Mouse (Mus musculus) forebrain, embryonic 12.5 days (tissue): ENCODE measurements at regions not wholly inside any gene's neighbourhood (a gene's known extent, or its start where the extent isn't known, plus 50 kb on each side); places are given as distances from the start of the nearest gene placed in this dataset.

Source experiments
- ATAC-seq: fragments of 200-750 bp; cut with Nextera tagmentation; 2 replicates; pipeline ENCODE4 v1.8.0; 2017; ENCODE audit warnings: moderate TSS enrichment; ENCODE audit not compliant: low FRiP score
- H3K27ac ChIP-seq: fragments of 300-500 bp; sonication (generic); 2 replicates; pipeline ENCODE4 v1.5.1; 2016; ENCODE audit warnings: mild to moderate bottlenecking
- H3K27me3 ChIP-seq: fragments of 300-500 bp; sonication (generic); 2 replicates; pipeline ENCODE4 v1.6.1; 2016; ENCODE audit warnings: mild to moderate bottlenecking
- H3K36me3 ChIP-seq: fragments of 300-500 bp; sonication (generic); replicated peaks from 2 replicates; pipeline ENCODE4 v1.6.1; 2016; ENCODE audit warnings: mild to moderate bottlenecking
- H3K4me1 ChIP-seq: fragments of 300-500 bp; sonication (generic); 2 replicates; pipeline ENCODE4 v1.6.1; 2016
- H3K4me2 ChIP-seq: fragments of 300-500 bp; sonication (generic); 2 replicates; pipeline ENCODE4 v1.6.1; 2016; ENCODE audit warnings: mild to moderate bottlenecking, moderate library complexity
- H3K4me3 ChIP-seq: fragments of 300-500 bp; sonication (generic); replicated peaks from 2 replicates; pipeline ENCODE4 v1.5.1; 2016; ENCODE audit warnings: mild to moderate bottlenecking
- H3K9ac ChIP-seq: fragments of 300-500 bp; sonication (generic); 2 replicates; pipeline ENCODE4 v1.6.1; 2016; ENCODE audit warnings: mild to moderate bottlenecking
- H3K9me3 ChIP-seq: fragments of 300-500 bp; sonication (generic); 2 replicates; pipeline ENCODE4 v1.6.1; 2016
- WGBS: fragments of 180-500 bp; shearing (Covaris S2); methylation state at CpG from one replicate; pipeline ENCODE4 v1.1.7; 2016; 5-methylcytosine and 5-hydroxymethylcytosine counted together

DNA sequence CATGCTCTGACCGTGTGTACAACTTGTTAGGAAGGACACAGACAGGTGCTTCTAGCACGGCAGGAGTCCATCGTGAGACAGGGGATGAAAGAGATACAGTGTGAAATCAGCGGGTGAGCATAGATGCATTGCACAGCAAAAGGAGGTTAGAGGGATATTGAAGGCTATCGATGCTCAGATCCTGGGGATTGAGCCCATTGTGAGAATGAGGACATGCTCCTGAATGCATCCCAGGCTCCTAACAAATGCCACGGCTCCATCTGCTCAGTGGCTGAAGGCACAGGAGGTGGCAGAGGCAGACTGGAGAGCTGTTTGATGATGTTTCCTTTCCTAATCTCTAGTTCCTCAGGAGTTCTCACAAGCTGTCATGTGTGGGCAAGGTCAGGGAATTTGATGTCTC lies 114.1 kb upstream of the Btg1 start:
- no peaks in the 10 kb centered on the region for H3K36me3 ChIP-seq
- H3K4me2 ChIP-seq, result no peak overlapping the region
- WGBS, result 86% methylated on average over 6 of the region's 6 CpGs
- no peak overlapping the region for H3K9ac ChIP-seq
- no peak for ATAC-seq
- no peak overlapping the region for H3K4me3 ChIP-seq
- no peak overlapping the region for H3K27ac ChIP-seq
- H3K4me1 ChIP-seq, result no peaks in the 10 kb centered on the region
- H3K9me3 ChIP-seq, result no peaks in the 10 kb centered on the region
- H3K27me3 ChIP-seq, result no peaks in the 10 kb centered on the region

DNA sequence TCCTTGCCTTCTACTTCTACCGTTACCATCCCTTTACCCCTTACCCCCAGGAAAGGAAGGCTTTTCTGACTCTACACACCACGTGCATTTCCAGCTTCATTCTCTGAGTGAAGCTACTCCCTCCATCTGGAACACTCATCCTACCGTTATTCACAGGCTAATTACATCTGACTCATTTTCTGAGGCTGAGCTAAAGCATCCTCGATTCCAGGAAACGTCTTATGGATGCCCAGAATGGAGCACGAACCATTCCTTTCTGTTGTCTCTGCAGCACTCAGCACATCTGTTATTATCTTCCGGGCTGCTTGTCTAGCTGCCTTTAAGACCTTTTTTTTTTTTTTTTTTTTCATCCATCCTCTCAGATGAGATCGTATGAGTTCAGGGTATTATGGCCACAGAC lies 112.5 kb upstream of the Btg1 start:
- Histone ChIP-seq H3K27me3 (no peaks in the 10 kb centered on the region), H3K4me3 (no peak overlapping the region), H3K36me3 (no peaks in the 10 kb centered on the region), H3K4me2 (no peak overlapping the region), H3K9me3 (no peaks in the 10 kb centered on the region), H3K4me1 (no peaks in the 10 kb centered on the region), H3K27ac (no peak overlapping the region), H3K9ac (no peak overlapping the region)
- ATAC-seq, result no peak
- 86% methylated on average over 8 of the region's 8 CpGs for WGBS

DNA sequence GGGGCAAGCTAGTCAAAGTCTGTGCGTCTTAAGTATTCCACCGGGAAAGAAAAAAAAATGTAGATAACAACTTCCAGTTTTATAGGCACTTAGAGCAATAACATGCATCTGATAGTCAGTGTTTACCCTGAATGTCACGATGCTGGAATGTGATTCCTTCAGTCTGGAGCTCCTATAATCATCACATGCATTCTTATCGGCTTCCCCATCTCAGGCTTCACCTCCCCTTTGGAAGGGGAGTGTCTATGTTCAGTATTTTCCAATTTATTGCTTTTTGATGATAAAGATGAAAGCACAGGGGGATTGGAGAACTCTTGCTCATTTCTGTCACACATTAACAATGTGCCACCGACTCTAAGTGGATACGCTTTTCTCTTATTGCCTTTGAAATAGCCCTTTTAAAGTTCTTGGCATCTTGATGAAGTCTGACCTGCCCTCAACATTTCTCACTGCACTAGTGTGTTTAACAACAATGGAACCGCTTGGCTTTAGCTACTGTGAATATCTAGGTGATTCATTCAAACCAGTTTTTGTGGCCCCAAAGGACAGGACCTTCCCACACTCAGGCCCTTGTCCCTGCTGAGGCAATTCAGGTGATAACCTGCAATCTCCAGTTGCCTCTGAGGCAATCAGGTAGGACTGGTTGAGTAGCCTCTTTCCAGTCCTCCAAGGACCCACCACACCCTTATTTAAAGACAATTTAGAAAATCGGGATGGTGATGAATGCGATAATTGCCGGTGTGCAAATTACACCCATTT lies 101.5 kb upstream of the Btg1 start:
- Histone ChIP-seq H3K4me3 (no peak overlapping the region), H3K36me3 (no peaks in the 10 kb centered on the region), H3K27ac (no peak overlapping the region), H3K4me1 (no peaks in the 10 kb centered on the region), H3K9ac (no peak overlapping the region), H3K9me3 (no peaks in the 10 kb centered on the region), H3K4me2 (no peak overlapping the region), H3K27me3 (no peaks in the 10 kb centered on the region)
- ATAC-seq, result no peak
- 89% methylated on average over 10 of the region's 10 CpGs for WGBS

DNA sequence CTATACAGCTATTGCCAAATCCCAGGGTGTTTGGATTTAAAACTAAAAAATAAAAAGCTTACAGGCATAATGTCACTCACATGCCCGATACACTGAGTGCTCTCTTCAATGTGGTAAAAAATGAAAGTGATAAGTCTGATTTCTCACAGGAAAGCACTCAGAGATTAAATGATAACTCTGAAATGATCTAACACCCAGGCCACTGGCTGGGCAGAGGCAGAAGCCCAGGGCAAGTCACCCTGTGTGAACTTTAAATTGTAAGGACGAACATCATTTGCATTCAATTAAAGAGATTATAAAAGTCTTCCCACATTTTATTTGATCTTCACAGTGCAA lies 100.9 kb upstream of the Btg1 start:
- H3K9me3 ChIP-seq, result no peaks in the 10 kb centered on the region
- H3K27me3 ChIP-seq, result no peaks in the 10 kb centered on the region
- H3K4me1 ChIP-seq, result peaks cover under 1% of the 10 kb centered on the region; the same call in 1 of the 2 replicates
- WGBS, result 89% methylated on average over 2 of the region's 2 CpGs
- no peak for ATAC-seq
- H3K9ac ChIP-seq, result no peak overlapping the region
- H3K4me2 ChIP-seq, result no peak overlapping the region
- no peaks in the 10 kb centered on the region for H3K36me3 ChIP-seq
- H3K4me3 ChIP-seq, result no peak overlapping the region
- no peak overlapping the region for H3K27ac ChIP-seq

DNA sequence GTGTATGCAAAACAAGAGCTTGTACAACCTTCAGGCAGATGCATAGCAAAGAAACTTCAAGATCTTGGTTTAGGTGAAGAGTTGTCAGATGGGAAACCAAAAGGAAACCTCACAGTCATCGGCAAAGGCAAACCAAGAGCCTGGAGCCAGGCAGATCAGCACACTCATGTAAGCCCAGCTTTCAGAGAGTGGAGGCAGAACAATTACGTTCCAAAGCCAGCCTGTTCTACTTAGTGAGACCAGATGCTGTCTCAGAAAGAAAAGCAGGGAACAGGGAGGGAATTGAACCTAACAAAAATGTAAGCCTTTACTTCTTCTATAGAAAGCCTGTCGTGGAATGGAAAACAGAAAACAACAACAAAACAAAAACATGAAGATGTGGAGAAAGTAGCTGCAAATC lies 97.4 kb upstream of the Btg1 start:
- Histone ChIP-seq H3K4me1 (peaks cover 11% of the 10 kb centered on the region), H3K9ac (no peak overlapping the region), H3K4me2 (no peak overlapping the region), H3K36me3 (no peaks in the 10 kb centered on the region), H3K9me3 (no peaks in the 10 kb centered on the region), H3K27me3 (no peaks in the 10 kb centered on the region), H3K27ac (no peak overlapping the region), H3K4me3 (no peak overlapping the region)
- no peak for ATAC-seq
- WGBS, result 83% methylated on average over 3 of the region's 3 CpGs

DNA sequence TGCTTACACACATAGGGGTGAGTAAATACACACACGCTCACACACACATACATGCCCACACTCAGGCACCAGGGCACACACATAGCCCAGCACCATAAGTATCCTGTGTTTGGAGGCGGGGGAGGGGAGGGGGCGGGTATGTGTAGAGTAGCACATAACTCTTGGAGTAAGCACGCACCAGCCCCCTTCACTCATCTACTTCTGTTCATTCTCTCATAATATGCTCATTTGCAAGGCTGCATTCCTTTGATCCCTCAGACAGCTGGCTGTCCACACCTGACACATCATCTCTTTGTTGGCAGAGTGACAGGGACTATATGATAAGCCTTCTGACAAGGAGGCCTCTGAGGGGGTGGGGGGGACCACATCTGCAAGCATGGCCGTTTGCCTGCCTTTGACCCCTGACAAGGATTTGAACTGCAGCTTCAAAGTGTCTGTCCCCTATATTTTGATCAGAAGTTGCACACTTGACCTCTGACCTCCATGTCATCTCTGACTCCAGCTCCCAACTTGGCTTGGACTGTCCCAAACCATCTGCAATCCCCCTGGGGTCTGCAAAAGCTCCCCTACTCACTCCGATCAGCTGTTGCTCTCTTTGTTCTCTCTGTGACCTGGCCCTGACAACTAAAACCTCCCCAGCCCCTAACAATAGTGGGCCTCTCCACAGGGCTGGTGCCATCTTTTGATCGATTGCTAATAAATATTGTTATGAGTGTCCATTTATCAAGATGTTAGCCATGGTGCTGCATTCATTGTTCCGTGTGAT lies 95.6 kb upstream of the Btg1 start:
- Histone ChIP-seq H3K9me3 (no peaks in the 10 kb centered on the region), H3K27ac (no peak overlapping the region), H3K36me3 (no peaks in the 10 kb centered on the region), H3K4me3 (no peak overlapping the region), H3K9ac (no peak overlapping the region), H3K4me1 (peaks cover 17% of the 10 kb centered on the region), H3K27me3 (no peaks in the 10 kb centered on the region), H3K4me2 (no peak overlapping the region)
- ATAC-seq, result no peak
- WGBS, result 77% methylated on average over 8 of the region's 8 CpGs

DNA sequence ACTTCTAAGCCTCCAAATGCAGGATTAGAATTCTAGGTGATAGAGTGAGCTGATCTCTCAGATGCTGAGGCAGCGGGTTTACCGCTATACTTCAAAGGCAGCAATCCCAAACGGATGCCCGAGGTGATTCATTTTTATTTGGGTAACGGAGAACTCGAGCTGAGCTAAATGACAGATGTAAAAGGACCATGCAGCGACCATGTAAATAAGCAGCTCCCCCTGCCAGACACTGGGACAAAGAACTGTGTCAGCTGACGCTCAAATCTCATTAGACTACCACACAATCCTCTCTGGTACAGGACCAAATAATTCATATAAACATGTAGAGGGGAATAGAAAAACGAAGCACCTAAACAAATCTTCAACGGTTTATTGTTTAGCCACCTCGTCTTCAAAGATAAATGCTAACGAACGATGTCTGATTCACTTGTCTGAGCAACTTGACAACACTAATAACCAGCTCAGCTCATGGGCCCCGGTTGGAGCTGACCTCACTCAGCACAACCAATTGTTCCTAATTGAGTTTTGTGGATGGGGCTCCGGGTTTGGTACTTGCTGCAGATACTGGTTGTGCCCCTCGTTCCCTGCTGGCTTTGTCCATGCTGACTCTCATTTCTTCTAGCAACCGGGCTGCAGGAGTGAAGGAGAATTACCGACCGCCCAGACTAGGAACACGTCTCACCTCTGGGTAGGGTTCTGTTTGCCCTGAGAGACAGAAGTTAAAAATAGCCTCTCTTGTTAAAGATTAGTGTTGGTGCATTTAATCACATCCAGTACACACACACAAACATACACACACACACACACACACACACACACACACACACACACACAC lies 92.6 kb upstream of the Btg1 start:
- WGBS, result 14% methylated on average over 20 of the region's 20 CpGs
- peak; percentile 86 for ATAC-seq
- H3K9me3 ChIP-seq, result no peaks in the 10 kb centered on the region

DNA sequence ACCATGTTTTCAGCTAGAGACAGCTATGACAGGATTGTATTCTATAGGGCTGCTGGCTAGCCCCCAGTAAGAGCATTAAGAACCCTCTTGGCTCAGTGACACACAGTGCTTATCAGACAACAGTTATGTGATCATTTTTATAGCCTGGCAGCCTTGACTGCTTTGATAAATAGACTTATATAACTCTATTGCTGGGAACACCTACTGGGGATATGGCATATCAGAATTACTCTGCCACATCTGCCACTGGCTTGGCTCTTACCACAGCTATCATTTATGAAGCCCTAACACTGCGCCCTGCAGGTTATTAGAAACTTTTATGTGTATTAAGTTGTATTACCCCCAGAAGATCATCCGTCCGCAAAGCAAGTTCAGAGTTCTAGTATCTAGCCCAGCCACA lies 88.9 kb upstream of the Btg1 start:
- Histone ChIP-seq H3K36me3 (no peaks in the 10 kb centered on the region), H3K9me3 (no peaks in the 10 kb centered on the region), H3K27ac (no peak overlapping the region), H3K9ac (no peak overlapping the region), H3K4me2 (no peak overlapping the region), H3K4me1 (peaks cover 14% of the 10 kb centered on the region), H3K4me3 (no peak overlapping the region), H3K27me3 (no peaks in the 10 kb centered on the region)
- WGBS, result 94% methylated on average over 3 of the region's 3 CpGs
- ATAC-seq, result no peak

More for the DNA sequence above, 92.6 kb upstream of the Btg1 start:
- Histone ChIP-seq H3K9ac (peak overlapping the region; percentile 14; the same call in 1 of the 2 replicates), H3K36me3 (no peaks in the 10 kb centered on the region), H3K27ac (peak overlapping the region; percentile 75), H3K27me3 (no peaks in the 10 kb centered on the region), H3K4me1 (peaks cover 17% of the 10 kb centered on the region), H3K4me3 (peak overlapping the region; percentile 10; the same call in 1 of the 2 replicates), H3K4me2 (peak overlapping the region; percentile 40)

DNA sequence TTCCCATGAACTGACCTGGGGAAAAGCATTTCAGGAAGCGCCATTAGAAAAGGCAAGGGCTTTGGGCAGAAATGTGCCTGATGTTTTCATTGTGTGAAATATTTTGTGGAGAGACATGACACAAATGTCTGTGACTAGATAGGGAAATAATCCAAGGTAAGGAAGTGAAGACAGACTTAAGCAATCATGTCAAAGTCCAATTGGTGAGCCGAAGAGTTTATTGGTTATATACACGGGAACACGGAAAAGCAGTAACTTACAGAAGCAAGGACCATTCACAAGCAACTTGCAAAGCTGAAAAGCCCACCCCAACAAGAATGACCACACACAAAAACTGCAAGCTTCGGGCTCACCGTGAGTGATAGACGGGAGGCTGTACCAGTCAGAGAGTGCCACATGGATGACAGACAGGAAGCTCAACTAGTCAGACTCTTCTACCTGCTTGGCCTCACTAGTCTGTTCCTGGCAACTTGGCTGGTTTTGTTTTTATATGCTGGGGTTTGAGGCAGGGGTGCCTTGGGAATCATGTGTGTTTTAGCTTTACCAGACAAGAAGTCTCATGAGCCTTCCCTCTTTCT lies 82.2 kb upstream of the Btg1 start:
- no peaks in the 10 kb centered on the region for H3K36me3 ChIP-seq
- no peak overlapping the region for H3K27ac ChIP-seq
- H3K9ac ChIP-seq, result no peak overlapping the region
- no peaks in the 10 kb centered on the region for H3K27me3 ChIP-seq
- H3K4me2 ChIP-seq, result no peak overlapping the region
- no peaks in the 10 kb centered on the region for H3K9me3 ChIP-seq
- WGBS, result 94% methylated on average over 7 of the region's 7 CpGs
- H3K4me3 ChIP-seq, result no peak overlapping the region
- ATAC-seq, result no peak
- no peaks in the 10 kb centered on the region for H3K4me1 ChIP-seq

DNA sequence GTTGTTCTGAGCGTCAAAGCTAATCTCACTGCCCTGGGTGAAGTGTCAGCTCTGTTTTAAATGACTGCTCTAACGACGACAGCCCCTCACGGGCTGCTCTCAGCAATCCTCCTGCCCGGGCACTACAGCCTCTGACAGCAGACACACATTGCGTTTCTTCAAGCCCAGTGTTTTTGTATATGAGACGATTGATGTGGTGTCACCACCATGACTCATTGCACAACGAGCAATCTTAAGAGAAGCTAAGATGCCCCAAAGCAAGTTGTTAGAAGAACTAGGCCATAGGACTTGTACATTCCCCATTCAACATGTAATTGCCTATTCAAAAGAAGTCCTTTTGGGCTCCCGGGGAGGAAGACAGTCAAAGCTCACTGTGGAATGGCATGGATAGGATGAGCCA lies 81.3 kb upstream of the Btg1 start:
- Histone ChIP-seq H3K9me3 (no peaks in the 10 kb centered on the region), H3K9ac (no peak overlapping the region)
- ATAC-seq, result no peak

DNA sequence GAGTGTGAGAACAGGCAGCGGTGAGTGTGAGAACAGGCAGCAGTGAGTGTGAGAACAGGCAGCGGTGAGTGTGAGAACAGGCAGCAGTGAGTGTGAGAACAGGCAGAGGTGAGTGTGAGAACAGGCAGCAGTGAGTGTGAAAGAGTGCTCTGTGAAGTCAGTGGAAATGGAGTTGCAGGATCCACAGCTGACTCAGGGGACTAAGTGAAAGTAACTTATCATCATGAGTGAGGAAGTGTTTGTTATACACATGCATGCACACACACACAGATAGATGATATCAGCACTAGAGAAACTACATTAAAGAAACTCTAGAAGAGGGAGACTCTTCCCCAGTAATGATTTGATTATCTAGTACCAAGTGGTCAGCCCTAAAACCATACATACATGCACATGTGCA lies 76.0 kb upstream of the Btg1 start:
- Histone ChIP-seq H3K4me2 (no peak overlapping the region), H3K9ac (no peak overlapping the region), H3K27me3 (no peaks in the 10 kb centered on the region), H3K36me3 (no peaks in the 10 kb centered on the region), H3K27ac (no peak overlapping the region), H3K4me3 (no peak overlapping the region), H3K4me1 (no peaks in the 10 kb centered on the region), H3K9me3 (no peaks in the 10 kb centered on the region)
- 100% methylated on average over 2 of the region's 2 CpGs for WGBS
- ATAC-seq, result no peak

More for the DNA sequence above, 81.3 kb upstream of the Btg1 start:
- Histone ChIP-seq H3K4me3 (no peak overlapping the region), H3K27ac (no peak overlapping the region), H3K4me2 (no peak overlapping the region), H3K27me3 (no peaks in the 10 kb centered on the region), H3K36me3 (no peaks in the 10 kb centered on the region), H3K4me1 (no peaks in the 10 kb centered on the region)
- 59% methylated on average over 9 of the region's 9 CpGs for WGBS

DNA sequence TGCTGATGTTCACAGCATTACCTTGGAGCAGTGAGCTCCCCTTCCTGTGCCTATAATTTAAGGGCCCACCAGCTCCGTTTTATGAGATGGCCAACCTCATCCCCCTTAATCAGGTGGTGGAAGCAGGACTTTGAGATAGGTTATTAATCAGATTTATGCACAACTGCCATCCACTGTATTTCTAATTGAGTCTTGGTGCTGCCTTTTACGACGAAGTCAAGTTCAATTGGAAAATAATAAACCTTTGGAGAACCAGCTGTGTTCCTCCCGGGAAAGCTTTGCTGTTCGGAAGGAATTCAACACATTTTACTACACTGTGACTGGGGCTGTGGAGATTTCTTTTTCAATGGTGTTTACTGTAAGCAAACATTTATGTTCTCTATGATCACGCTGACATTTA lies 71.5 kb upstream of the Btg1 start:
- ATAC-seq, result no peak
- 82% methylated on average over 6 of the region's 6 CpGs for WGBS
- H3K9ac ChIP-seq, result no peak overlapping the region
- H3K9me3 ChIP-seq, result no peaks in the 10 kb centered on the region
- H3K4me2 ChIP-seq, result no peak overlapping the region
- no peak overlapping the region for H3K4me3 ChIP-seq
- no peaks in the 10 kb centered on the region for H3K27me3 ChIP-seq
- H3K4me1 ChIP-seq, result peaks cover 4% of the 10 kb centered on the region
- no peak overlapping the region for H3K27ac ChIP-seq
- no peaks in the 10 kb centered on the region for H3K36me3 ChIP-seq
